Mouse (Mus musculus): ENCODE measurements around the gene Cd40lg. TPM values are rescaled to one million over a fixed set of nuclear protein-coding genes. Genes with fewer than 3 reads are reported as not detected.

Gene Cd40lg
- total RNA-seq, 2 experiments from 2014 or later = not detected

GRCm38 (mm10) chrX:57260744-57261143, 48.8 kb downstream of the Cd40lg start:
- DNase-seq (ENCODE audit: low spot score in 2 of 2) = no peak

GRCm38 (mm10) chrX:57263515-57263914, 51.6 kb downstream of the Cd40lg start:
- DNase-seq (ENCODE audit: low spot score in 2 of 2) = no peak

Other genes with a start within 250 kb of the Cd40lg start
- under 1 TPM; 0.45 to 0.67 TPM for gene Brs3, start 169.1 kb upstream of the Cd40lg start, total RNA-seq (2021)
- 10 to 100 TPM; 62.5 to 67.9 TPM for gene Htatsf1, start 158.6 kb upstream of the Cd40lg start, total RNA-seq (2021)
- gene Vgll1, start 124.0 kb upstream of the Cd40lg start, total RNA-seq (2021) = not detected
- gene Arhgef6, start 126.6 kb downstream of the Cd40lg start, total RNA-seq (2021) = 10 to 100 TPM; 30.4 to 31.4 TPM
- 10 to 100 TPM; 65.2 to 71.4 TPM for gene Rbmx, start 180.9 kb downstream of the Cd40lg start, total RNA-seq (2021)
- not detected for gene Gm364, start 197.0 kb downstream of the Cd40lg start, total RNA-seq (2021)